Mouse (Mus musculus): ENCODE data around the gene Fam155a.

Fam155a gene

GRCm38 (mm10) chr8:9493557-9494224 is 277.3 kb downstream of the Fam155a start:
- no peak for DNase-seq (ENCODE audit: low spot score)

DNA sequence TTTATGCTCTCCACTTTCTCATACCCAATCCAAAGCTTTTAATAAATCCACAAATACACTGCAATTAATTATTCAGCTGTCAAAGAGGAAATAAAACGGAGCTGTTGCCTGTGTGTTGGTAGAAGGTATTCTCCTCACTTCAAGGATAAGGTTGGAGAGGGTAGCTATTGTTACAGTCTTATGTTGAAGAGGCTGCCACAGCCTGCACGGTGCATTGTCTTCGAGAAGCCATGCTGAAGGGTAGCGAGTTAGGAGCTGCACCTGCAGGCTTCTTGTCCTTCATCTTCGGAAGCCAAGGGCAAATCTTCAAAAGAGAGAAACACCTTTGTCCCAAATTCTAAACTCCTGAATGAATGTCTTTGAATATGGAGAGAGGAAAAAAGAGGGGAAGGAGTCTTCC is 288.4 kb downstream of the Fam155a start:
- DNase-seq (ENCODE audit: low spot score) = no peak

DNA sequence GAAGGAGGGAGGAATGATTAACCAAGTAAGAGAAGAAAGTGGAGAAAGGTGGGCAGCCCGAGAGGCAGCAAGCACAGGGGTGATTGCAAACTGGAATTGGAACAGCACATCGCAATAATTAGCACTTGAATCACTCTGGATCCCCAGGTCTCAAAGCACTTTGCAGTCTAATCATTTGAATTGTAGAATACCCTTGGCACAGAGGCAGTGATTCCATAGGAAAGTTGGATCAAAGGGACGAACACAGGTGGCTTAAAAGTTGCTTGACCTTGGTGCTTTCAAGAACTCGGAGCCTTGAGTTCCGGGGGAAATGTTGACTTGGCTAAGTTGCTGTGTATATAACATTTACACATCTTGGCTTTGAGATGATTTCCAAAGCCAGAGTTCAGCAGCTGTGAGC is 299.7 kb downstream of the Fam155a start:
- no peak for DNase-seq (ENCODE audit: low spot score)

- DNase-seq (ENCODE audit: low spot score) = no peak
Observed at GRCm38 (mm10) chr8:9470114-9470513, 300.8 kb downstream of the Fam155a start.

GRCm38 (mm10) chr8:9461111-9461510 is 309.9 kb downstream of the Fam155a start:
- DNase-seq (ENCODE audit: low spot score) = no peak

DNA sequence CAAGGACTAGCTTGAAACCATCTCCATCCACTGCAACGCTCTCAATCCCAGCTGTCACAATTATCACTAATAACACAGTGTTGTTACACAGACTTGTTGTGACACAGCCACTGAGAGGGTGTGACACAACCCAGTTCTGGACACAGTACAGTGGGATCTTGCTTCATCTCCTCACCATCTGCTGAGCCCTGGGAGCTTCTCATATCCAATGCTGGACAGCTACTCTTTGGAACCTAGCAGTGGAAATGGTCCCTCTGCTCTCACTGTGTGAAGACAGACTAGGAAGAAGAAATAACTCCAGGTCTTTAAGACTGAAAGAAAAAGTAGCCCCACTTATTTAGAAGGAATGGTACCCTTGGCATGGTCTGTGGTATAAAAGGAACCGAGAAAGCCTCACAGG is 310.3 kb downstream of the Fam155a start:
- no peak for DNase-seq (ENCODE audit: low spot score)

DNA sequence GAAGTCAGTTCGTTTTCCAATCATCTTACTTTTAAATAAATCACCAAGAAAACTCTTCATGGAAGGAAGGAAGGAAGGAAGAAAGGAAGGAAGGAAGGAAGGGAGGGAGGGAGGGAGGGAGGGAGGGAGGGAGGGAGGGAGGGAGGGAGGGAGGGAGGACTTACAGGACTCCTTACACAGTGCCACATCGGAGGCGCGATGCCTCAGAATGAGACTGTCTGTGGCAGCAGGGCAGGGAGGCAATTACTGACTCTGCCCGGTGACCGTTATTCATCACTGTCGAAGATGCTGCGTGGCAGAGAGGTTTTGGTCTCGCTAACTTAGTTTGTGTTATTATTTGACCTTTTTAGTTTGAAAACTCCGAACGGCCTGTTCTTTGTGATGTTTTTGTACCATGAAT is 312.3 kb downstream of the Fam155a start:
- no peak for DNase-seq (ENCODE audit: low spot score)

GRCm38 (mm10) chr8:9455138-9455537 is 315.8 kb downstream of the Fam155a start:
- DNase-seq (ENCODE audit: low spot score) = no peak

DNA sequence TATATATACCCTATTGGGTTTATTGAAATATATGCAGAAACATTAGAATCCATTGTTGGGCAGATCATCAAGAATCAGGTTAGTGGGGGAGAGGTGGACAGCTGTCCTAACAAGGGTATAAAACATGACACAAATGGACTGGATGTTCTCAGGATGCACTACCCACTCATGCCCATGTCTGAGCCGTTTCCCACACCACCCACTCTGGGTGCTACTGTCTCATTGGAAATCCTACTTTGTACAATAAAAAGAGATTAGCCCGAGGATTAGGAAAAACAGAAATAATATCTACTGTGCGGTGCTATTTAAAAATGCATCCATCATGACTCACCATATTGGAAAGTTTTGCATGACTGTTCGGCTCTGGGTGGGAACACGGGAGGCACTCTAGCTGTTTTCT is 317.2 kb downstream of the Fam155a start:
- DNase-seq (ENCODE audit: low spot score) = no peak

- no peak for DNase-seq (ENCODE audit: low spot score)
Observed at GRCm38 (mm10) chr8:9451543-9451942, 319.4 kb downstream of the Fam155a start.

- no peak for DNase-seq (ENCODE audit: low spot score)
Observed at GRCm38 (mm10) chr8:9448613-9449012, 322.3 kb downstream of the Fam155a start.

- DNase-seq (ENCODE audit: low spot score) = no peak
Observed at GRCm38 (mm10) chr8:9437822-9438221, 333.1 kb downstream of the Fam155a start.

DNA sequence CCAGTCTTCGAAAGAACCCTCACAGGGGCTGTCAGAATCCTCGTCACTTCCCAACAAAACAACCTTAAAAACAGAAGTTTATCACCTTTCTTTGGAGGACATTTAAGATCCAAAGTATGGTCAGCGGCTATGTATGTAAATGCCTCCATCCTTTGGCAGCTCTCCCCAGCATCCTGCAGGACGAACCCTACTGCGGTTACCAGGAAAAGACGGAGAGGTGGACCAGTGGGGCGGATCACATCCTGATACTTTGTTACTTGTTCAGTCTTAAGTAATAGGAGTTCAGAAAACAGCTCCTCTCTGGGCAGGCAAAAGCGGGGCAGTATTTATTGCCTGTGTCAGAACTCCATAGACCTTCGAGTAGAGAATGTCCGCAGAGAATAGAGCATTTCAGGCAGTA is 335.5 kb downstream of the Fam155a start:
- no peak for DNase-seq (ENCODE audit: low spot score)

- no peak for DNase-seq (ENCODE audit: low spot score)
Observed at GRCm38 (mm10) chr8:9432635-9433372, 338.2 kb downstream of the Fam155a start.

- DNase-seq (ENCODE audit: low spot score) = no peak
Observed at GRCm38 (mm10) chr8:9428846-9429245, 342.1 kb downstream of the Fam155a start.

GRCm38 (mm10) chr8:9424069-9424468 is 346.9 kb downstream of the Fam155a start:
- DNase-seq (ENCODE audit: low spot score) = no peak

DNA sequence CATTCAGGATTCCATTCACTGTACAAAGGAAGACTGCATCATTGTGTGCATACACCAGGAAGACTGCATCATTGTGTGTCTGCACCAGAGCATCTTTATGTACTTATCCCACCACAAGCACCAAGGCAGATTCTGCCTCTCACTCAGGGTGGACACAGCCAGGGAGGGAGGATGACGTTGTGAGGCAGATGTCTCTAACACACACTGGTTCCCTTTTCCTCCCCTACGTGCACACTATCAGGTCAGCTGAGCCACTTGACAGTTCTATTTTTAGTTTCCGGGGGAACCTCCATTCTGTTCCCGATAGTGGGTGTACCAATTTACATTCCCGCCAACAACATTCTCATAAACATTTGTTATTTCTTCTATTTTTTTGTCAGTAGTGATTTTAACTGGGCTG is 347.4 kb downstream of the Fam155a start:
- no peak for DNase-seq (ENCODE audit: low spot score)

GRCm38 (mm10) chr8:9423184-9423583 is 347.8 kb downstream of the Fam155a start:
- no peak for DNase-seq (ENCODE audit: low spot score)

DNA sequence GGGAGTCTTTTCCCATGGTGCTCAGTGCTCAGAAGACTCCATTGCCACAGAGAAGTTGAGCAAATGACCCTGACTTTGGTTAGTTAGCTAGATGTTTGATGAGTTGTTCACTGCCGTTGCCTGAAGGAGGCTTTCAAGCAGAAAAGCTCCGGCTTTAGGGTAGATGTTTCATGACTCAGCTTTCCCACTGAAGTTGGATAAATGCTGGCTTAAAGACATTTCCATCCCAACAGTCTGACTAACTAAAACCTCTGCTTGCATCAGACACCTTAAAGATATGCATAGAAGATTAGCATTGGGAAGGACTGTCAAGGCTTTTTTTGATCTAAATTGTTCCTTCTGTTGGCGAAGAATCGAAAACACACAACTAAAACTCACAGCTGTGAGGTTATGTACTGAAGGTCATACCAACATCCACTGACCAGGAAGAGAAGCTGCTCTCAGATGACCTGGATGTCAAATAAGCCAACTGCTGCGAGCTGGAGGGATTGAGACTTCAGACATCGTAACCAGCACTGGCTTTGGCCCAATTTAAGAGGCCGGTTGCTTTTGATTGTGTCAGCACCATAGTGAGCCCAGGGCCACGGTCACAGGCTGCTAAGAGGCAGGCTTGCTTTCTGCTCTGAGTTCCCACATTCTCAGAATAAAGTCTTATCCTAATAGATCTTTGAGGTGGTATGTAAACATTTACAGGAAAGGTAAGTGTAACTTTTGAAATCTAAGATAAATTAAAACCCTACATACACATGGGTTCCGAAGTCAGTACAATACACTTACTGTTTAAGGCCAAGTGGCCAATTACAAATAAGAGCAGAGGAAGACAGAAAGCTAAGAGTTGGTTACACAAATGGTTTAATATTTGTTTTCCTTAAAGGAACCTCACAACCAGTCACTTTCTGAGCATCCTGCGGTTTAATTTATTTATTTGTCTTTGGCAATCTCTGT is 351.8 kb downstream of the Fam155a start:
- no peak for DNase-seq (ENCODE audit: low spot score)

GRCm38 (mm10) chr8:9416189-9416588 is 354.8 kb downstream of the Fam155a start:
- DNase-seq (ENCODE audit: low spot score) = no peak

GRCm38 (mm10) chr8:9408480-9408879 is 362.5 kb downstream of the Fam155a start:
- no peak for DNase-seq (ENCODE audit: low spot score)

GRCm38 (mm10) chr8:9406204-9406603 is 364.8 kb downstream of the Fam155a start:
- no peak for DNase-seq (ENCODE audit: low spot score)

DNA sequence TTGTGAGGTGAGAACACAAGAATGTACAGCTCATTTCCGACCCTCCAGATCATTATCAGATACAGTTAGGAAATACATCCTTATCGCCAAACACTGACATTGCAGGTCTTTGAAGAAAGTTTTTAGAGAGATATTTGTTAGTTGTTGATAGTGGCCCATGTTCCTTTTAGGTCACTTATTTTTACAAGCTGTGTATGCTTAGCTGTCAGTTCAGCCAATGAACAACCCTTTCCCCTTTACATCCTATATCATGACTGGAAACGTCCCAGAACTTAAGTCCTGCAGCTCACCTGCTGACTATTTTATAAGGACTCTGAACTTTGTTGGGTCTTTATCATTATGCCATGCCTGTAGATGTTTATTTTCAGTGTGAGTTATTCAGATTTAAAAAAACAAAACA is 366.3 kb downstream of the Fam155a start:
- no peak for DNase-seq (ENCODE audit: low spot score)
